Mouse (Mus musculus) midbrain, embryonic 16.5 days (tissue): ENCODE measurements at regions not wholly inside any gene's neighbourhood (a gene's known extent, or its start where the extent isn't known, plus 50 kb on each side); places are given as distances from the start of the nearest gene placed in this dataset.

Experiments used
- ATAC-seq: fragments of 200-750 bp; cut with Nextera tagmentation; 2 replicates; pipeline ENCODE4 v1.8.0; 2017; ENCODE audit warnings: moderate TSS enrichment
- H3K27ac ChIP-seq: fragments of 300-500 bp; sonication (generic); 2 replicates; pipeline ENCODE4 v1.5.1; 2014; ENCODE audit warnings: mild to moderate bottlenecking, low read length, mixed read lengths
- H3K27me3 ChIP-seq: fragments of 300-500 bp; sonication (generic); 2 replicates; pipeline ENCODE4 v1.6.1; 2014; ENCODE audit warnings: low read depth, low read length, mixed read lengths; ENCODE audit not compliant: control insufficient read depth, insufficient read depth
- H3K36me3 ChIP-seq: fragments of 300-500 bp; sonication (generic); 2 replicates; pipeline ENCODE4 v1.6.1; 2014; ENCODE audit warnings: mild to moderate bottlenecking, low read length, moderate library complexity, mixed read lengths; ENCODE audit not compliant: control insufficient read depth, insufficient read depth
- H3K4me1 ChIP-seq: fragments of 300-500 bp; sonication (generic); 2 replicates; pipeline ENCODE4 v1.6.1; 2014; ENCODE audit warnings: mild to moderate bottlenecking, low read length, mixed read lengths; ENCODE audit not compliant: control insufficient read depth, insufficient read depth
- H3K4me2 ChIP-seq: fragments of 300-500 bp; sonication (generic); 2 replicates; pipeline ENCODE4 v1.6.1; 2014; ENCODE audit warnings: mild to moderate bottlenecking, low read length, mixed read lengths
- H3K4me3 ChIP-seq: fragments of 300-500 bp; sonication (generic); 2 replicates; pipeline ENCODE4 v1.5.1; 2014; ENCODE audit warnings: low read depth, mild to moderate bottlenecking, low read length, moderate library complexity, mixed read lengths
- H3K9ac ChIP-seq: fragments of 300-500 bp; sonication (generic); 2 replicates; pipeline ENCODE4 v1.6.1; 2014; ENCODE audit warnings: low read depth, low read length, mixed read lengths
- H3K9me3 ChIP-seq: fragments of 300-500 bp; sonication (generic); replicated peaks from 2 replicates; pipeline ENCODE4 v1.6.1; 2014; ENCODE audit warnings: mild to moderate bottlenecking, low read length, mixed read lengths; ENCODE audit not compliant: control insufficient read depth, poor library complexity, severe bottlenecking
- WGBS: fragments of 180-500 bp; shearing (Covaris S2); extraction: QIAGEN DNeasy Blood & Tissue Kit; methylation state at CpG from one replicate; pipeline ENCODE4 v1.1.7; 2014; 5-methylcytosine and 5-hydroxymethylcytosine counted together

- H3K9me3 ChIP-seq: no peaks in the 10 kb centered on the region
- no peak overlapping the region for H3K4me3 ChIP-seq
- H3K4me1 ChIP-seq: no peaks in the 10 kb centered on the region
- no peak overlapping the region for H3K4me2 ChIP-seq
- ATAC-seq: no peak
- no peaks in the 10 kb centered on the region for H3K36me3 ChIP-seq
- 59% methylated on average over 9 of the region's 9 CpGs for WGBS
- H3K9ac ChIP-seq: no peak overlapping the region
- no peaks in the 10 kb centered on the region for H3K27me3 ChIP-seq
- H3K27ac ChIP-seq: no peak overlapping the region
These were observed 203.1 kb downstream of the Pten start for GRCm38 (mm10) chr19:32960196-32960947.

- H3K9me3 ChIP-seq: no peaks in the 10 kb centered on the region
- H3K4me1 ChIP-seq: no peaks in the 10 kb centered on the region
- no peaks in the 10 kb centered on the region for H3K27me3 ChIP-seq
- H3K9ac ChIP-seq: no peak overlapping the region
- no peak overlapping the region for H3K4me3 ChIP-seq
- ATAC-seq: no peak
- H3K36me3 ChIP-seq: no peaks in the 10 kb centered on the region
- H3K4me2 ChIP-seq: no peak overlapping the region
- H3K27ac ChIP-seq: no peak overlapping the region
- WGBS: 81% methylated on average over 5 of the region's 5 CpGs
These were observed 204.2 kb downstream of the Pten start for GRCm38 (mm10) chr19:32961525-32961924.

DNA sequence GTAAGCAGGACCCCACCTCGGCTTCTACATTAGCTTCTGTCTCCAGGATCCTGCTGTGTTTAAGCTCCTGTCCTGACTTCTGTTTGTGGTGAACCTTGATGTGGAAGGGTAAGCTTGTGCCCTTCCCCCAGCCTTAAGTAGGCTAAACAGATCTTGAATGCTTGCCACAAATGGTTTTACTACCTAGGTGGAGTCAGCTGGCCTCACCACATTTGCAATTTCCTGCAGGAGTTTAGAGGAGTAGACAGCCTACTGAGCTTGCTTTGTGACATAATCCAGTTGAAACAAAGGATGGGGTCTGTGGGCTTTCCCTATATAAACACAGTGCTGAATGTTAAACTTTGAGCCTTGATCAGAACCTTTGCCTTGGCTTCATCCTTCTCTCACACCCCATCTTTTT, 206.7 kb downstream of the Pten start:
- Histone ChIP-seq H3K36me3 (no peaks in the 10 kb centered on the region), H3K9me3 (no peaks in the 10 kb centered on the region), H3K9ac (no peak overlapping the region), H3K4me1 (no peaks in the 10 kb centered on the region), H3K4me2 (no peak overlapping the region), H3K4me3 (no peak overlapping the region), H3K27me3 (no peaks in the 10 kb centered on the region), H3K27ac (no peak overlapping the region)
- WGBS: 37% methylated on average over 1 of the region's 1 CpGs
- no peak for ATAC-seq

- Histone ChIP-seq H3K27me3 (no peaks in the 10 kb centered on the region), H3K36me3 (no peaks in the 10 kb centered on the region), H3K4me1 (no peaks in the 10 kb centered on the region), H3K4me3 (no peak overlapping the region), H3K9ac (no peak overlapping the region), H3K4me2 (no peak overlapping the region), H3K27ac (no peak overlapping the region), H3K9me3 (no peaks in the 10 kb centered on the region)
- WGBS: 68% methylated on average over 2 of the region's 2 CpGs
- no peak for ATAC-seq
These were observed 208.2 kb downstream of the Pten start for GRCm38 (mm10) chr19:32965488-32965887.

DNA sequence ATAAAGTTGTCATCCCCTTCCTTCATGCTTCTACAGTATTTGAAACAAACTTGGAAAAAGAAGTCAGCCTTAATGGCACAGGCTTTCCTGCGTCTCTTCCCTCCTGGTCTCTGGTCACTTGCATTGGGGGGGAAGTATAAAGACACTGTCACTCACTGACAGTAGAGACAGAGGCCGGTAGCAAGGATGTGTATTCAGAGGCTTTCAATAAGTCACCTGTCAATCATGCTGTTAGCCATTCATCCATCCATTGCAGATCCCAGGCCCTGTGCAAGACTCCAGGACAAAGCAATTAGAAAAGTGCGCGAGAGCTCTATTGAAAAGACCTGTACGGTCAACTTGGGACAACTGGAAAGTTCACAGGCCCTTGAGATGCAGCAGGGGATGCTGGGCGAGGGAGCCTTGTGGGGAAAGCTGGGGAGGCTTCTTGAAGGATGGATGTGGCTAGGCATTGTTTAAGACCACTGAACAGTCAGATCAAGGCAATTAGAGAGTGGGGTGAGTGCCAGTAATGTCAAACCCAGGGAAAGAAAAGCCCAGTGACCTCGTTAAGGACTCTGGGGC, 212.0 kb downstream of the Pten start:
- 17% methylated on average over 7 of the region's 7 CpGs for WGBS

DNA sequence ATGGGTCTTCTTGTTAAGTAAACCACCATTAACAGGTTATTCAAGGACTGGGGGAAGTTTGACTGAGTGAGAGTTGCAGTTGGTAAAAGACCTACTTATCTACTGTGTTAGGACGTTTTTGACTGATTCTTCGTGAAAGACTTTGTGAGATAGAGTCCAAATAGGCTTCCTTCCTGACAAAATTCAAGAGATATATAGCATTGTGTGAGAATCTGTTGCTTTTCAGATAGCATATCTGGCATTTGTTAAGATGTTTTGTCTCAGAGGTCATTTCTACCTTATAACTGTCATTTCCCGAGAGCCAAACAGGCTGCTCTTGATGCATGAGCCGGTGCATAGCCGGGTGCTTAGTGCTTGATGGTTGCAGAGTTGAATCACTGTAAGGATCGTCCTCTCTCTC, 214.8 kb downstream of the Pten start:
- Histone ChIP-seq H3K27ac (no peak overlapping the region), H3K36me3 (no peaks in the 10 kb centered on the region), H3K9ac (no peak overlapping the region), H3K4me3 (no peak overlapping the region), H3K4me2 (no peak overlapping the region), H3K9me3 (no peaks in the 10 kb centered on the region), H3K27me3 (no peaks in the 10 kb centered on the region), H3K4me1 (no peaks in the 10 kb centered on the region)
- no peak for ATAC-seq
- WGBS: 93% methylated on average over 6 of the region's 6 CpGs

More for the DNA sequence above, 212.0 kb downstream of the Pten start:
- Histone ChIP-seq H3K9me3 (no peaks in the 10 kb centered on the region), H3K27me3 (no peaks in the 10 kb centered on the region), H3K4me3 (no peak overlapping the region), H3K36me3 (no peaks in the 10 kb centered on the region), H3K4me2 (no peak overlapping the region), H3K9ac (no peak overlapping the region), H3K4me1 (no peaks in the 10 kb centered on the region), H3K27ac (no peak overlapping the region)
- ATAC-seq: no peak

- Histone ChIP-seq H3K4me3 (no peak overlapping the region), H3K27me3 (no peaks in the 10 kb centered on the region), H3K27ac (no peak overlapping the region), H3K4me2 (no peak overlapping the region), H3K4me1 (no peaks in the 10 kb centered on the region), H3K9ac (no peak overlapping the region), H3K9me3 (no peaks in the 10 kb centered on the region), H3K36me3 (no peaks in the 10 kb centered on the region)
- WGBS: 89% methylated on average over 3 of the region's 3 CpGs
- ATAC-seq: no peak
These were observed 215.8 kb downstream of the Pten start for GRCm38 (mm10) chr19:32973130-32973529.

GRCm38 (mm10) chr19:32974778-32975240, 217.5 kb downstream of the Pten start:
- H3K4me1 ChIP-seq: no peaks in the 10 kb centered on the region
- no peak overlapping the region for H3K4me2 ChIP-seq
- H3K9ac ChIP-seq: no peak overlapping the region
- no peaks in the 10 kb centered on the region for H3K27me3 ChIP-seq
- ATAC-seq: no peak
- H3K27ac ChIP-seq: no peak overlapping the region
- H3K9me3 ChIP-seq: no peaks in the 10 kb centered on the region
- H3K36me3 ChIP-seq: no peaks in the 10 kb centered on the region
- no peak overlapping the region for H3K4me3 ChIP-seq
- WGBS: 94% methylated on average over 4 of the region's 4 CpGs

DNA sequence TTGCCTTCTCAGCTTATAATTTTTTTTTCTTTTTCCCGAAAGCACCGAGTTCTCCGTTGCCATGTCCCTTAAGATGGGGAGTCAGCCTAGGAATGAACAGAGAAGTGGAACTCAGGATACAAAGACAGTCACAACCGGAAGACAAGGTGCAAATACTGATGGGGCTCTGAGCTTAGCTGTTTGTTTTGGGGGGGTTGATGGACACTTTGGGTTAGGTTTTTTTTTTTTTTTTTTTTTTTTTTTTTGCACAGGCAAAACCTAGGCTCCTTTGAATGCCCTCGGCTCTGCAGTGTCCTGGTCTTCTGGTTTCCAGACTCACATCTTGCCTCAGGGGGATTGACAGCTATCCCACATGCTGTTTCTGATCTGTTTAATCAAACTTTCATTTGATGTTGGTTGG, 218.0 kb downstream of the Pten start:
- Histone ChIP-seq H3K27ac (no peak overlapping the region), H3K9me3 (no peaks in the 10 kb centered on the region), H3K27me3 (no peaks in the 10 kb centered on the region), H3K4me3 (no peak overlapping the region), H3K4me2 (no peak overlapping the region), H3K4me1 (no peaks in the 10 kb centered on the region), H3K9ac (no peak overlapping the region), H3K36me3 (no peaks in the 10 kb centered on the region)
- WGBS: 91% methylated on average over 5 of the region's 5 CpGs
- no peak for ATAC-seq
